Mouse (Mus musculus) forelimb bud, embryonic 11.5 days (tissue): ENCODE data around the gene Serpinb9g.
"Not testable (repeated sequence)": the region's sequence is repeated elsewhere in the genome, so short reads cannot be mapped to it uniquely, and the experiment has no call there.

ENCODE experiments used
- DNase-seq: peaks from one replicate; pipeline ENCODE4 v3.0.0-alpha.2; 2012; ENCODE audit warnings: low read depth, low spot score

The Serpinb9g gene

DNA sequence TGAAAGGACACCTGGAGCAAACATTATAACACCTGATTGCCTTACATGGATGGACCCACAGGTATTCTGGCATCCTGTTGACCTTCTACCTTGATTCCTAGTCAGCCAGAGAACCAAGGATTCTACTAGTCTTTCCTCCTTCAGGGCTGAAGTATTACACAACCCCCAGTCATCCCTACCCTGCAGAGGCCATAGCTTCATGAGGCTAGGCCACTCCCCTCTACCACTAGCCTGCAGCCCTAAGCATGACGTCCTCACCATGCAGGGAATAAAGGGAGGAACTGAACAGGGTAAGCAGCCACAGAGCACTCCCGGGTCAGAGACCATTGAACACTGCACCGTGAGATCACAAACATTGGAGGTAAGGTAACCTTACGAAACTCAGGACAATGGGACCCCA is at the start of gene Serpinb9g:
TSS of gene Serpinb9g (plus strand) at position 301 of the 400 bp plus-strand sequence.
- not testable (repeated sequence) for DNase-seq

DNA sequence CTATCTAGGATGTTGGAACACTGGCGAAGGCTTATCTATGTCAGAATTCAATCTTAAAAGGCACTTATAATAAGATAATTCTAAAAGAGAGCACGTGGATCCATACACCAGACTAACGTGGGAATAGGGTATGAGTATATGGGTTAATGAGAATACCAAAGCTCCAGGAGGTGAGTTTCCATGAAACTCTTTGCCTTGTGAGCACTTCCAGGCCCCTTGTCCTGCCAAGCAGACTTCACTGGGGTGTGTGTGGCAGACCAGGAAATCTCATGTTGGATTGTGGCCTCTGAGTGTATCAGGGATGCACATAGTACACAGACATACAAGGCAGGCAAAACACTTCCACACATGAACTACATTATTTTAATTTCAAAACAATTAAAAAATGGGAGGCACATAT is 718 bp upstream of the Serpinb9g start:
- DNase-seq: not testable (repeated sequence)

DNA sequence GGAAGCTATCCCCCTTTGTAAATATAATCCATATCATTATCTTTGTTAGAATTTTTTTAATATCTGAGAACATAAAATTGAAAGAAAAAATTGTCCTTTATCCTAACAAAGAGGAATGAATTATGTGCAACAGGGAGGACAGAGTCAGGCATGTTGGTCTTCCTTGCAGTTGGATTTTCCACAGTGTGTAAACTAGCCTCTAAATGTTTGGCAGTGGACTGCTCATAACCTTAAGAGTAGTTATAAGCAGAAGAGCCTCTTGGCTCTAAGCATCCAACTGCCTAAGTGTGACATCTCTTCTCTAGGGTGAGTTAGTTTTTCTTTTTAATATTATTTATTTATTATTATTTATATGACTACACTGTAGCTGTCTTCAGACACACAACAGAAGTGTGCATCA is 40.0 kb downstream of the Serpinb9g start:
- no peak for DNase-seq

DNA sequence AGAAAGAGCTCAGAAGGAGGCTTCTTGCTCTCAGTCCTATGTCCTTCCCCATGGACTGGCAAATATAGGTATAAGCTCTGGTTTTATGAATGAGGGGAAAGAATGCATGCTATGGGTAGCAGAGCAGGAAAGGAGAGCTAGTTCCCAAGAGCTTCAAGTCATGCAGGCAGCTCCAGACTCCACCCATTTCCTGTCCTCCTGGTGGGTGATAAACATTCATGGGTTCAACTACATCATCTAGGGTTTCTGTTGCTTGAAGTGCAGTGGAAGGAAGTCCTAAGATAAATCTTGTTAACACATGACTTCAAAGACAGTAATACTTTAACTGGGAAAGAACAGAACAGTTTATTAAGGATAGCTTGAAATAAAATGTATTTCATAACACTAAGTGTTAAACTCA is 48.2 kb downstream of the Serpinb9g start:
- DNase-seq: no peak
